Mouse (Mus musculus) intestine, embryonic 14.5 days (tissue): ENCODE data around the gene Tenm2. TPM values are rescaled to one million over a fixed set of nuclear protein-coding genes. Genes with fewer than 3 reads are reported as not detected.

Experiments used
- ATAC-seq: fragments of 200-750 bp; cut with Nextera tagmentation; replicated peaks from 2 replicates; pipeline ENCODE4 v1.8.0; 2017; ENCODE audit warnings: low read depth, moderate number of reproducible peaks, moderate TSS enrichment, moderate library complexity; ENCODE audit not compliant: low FRiP score, low TSS enrichment
- DNase-seq: peaks from one replicate; pipeline ENCODE4 v3.0.0-alpha.2; 2018; ENCODE audit warnings: low spot score
- H3K27ac ChIP-seq: fragments of 300-500 bp; sonication (generic); 2 replicates; pipeline ENCODE4 v1.5.1; 2014; ENCODE audit warnings: low read depth, mild to moderate bottlenecking, control low read depth
- H3K27me3 ChIP-seq: fragments of 300-500 bp; sonication (generic); replicated peaks from 2 replicates; pipeline ENCODE4 v1.6.1; 2014; ENCODE audit warnings: low read length, control low read depth; ENCODE audit not compliant: control insufficient read depth, insufficient read depth
- H3K36me3 ChIP-seq: fragments of 300-500 bp; sonication (generic); 2 replicates; pipeline ENCODE4 v1.6.1; 2014; ENCODE audit warnings: low read length, control low read depth; ENCODE audit not compliant: control insufficient read depth, insufficient read depth
- H3K4me1 ChIP-seq: fragments of 300-500 bp; sonication (generic); replicated peaks from 2 replicates; pipeline ENCODE4 v1.6.1; 2014; ENCODE audit warnings: low read length, control low read depth, mixed read lengths; ENCODE audit not compliant: control insufficient read depth, insufficient read depth
- H3K4me2 ChIP-seq: fragments of 300-500 bp; sonication (generic); 2 replicates; pipeline ENCODE4 v1.6.1; 2014; ENCODE audit warnings: low read length
- H3K4me3 ChIP-seq: fragments of 300-500 bp; sonication (generic); 2 replicates; pipeline ENCODE4 v1.5.1; 2014; ENCODE audit warnings: low read depth, low read length, control low read depth, mixed read lengths
- H3K9ac ChIP-seq: fragments of 300-500 bp; sonication (generic); 2 replicates; pipeline ENCODE4 v1.6.1; 2014; ENCODE audit warnings: mild to moderate bottlenecking, low read length
- H3K9me3 ChIP-seq: fragments of 300-500 bp; sonication (generic); 2 replicates; pipeline ENCODE4 v1.6.1; 2016; ENCODE audit warnings: low read length, control low read depth; ENCODE audit not compliant: control insufficient read depth
- WGBS: fragments of 180-500 bp; shearing (Covaris S2); extraction: QIAGEN DNeasy Blood & Tissue Kit; methylation state at CpG from one replicate; pipeline ENCODE4 v1.1.7; 2014; 5-methylcytosine and 5-hydroxymethylcytosine counted together
- polyA plus RNA-seq: library from polyadenylated mRNA; unstranded; fragments of >200 nt; fragmentation: Nextera tagmentation; extraction: Ambion mirVana; gene quantifications from 2 replicates; pipeline ENCODE4 v1.2.1, GENCODE M21; 2014

Tenm2 gene
- polyA plus RNA-seq, 1 experiment from 2014 or later = 2.8 TPM

GRCm38 (mm10) chr11:36176106-36176505, 1059.7 kb downstream of the Tenm2 start:
- Histone ChIP-seq H3K27ac (no peak overlapping the region), H3K36me3 (no peaks in the 10 kb centered on the region), H3K4me2 (no peak overlapping the region), H3K4me1 (0 out of 2 replicates have a peak, but pooled peaks cover 3% of the 10 kb centered on the region), H3K9ac (no peak overlapping the region), H3K27me3 (no peaks in the 10 kb centered on the region), H3K9me3 (no peaks in the 10 kb centered on the region), H3K4me3 (no peak overlapping the region)
- no peak for ATAC-seq
- 31% methylated on average over 7 of the region's 7 CpGs for WGBS
- DNase-seq = peak; percentile 52

GRCm38 (mm10) chr11:36173076-36173690, 1062.6 kb downstream of the Tenm2 start:
- ATAC-seq = no peak
- 0 out of 2 replicates have a peak, but pooled peaks cover 3% of the 10 kb centered on the region for H3K4me1 ChIP-seq
- no peak overlapping the region for H3K4me2 ChIP-seq
- no peaks in the 10 kb centered on the region for H3K36me3 ChIP-seq
- H3K9ac ChIP-seq = no peak overlapping the region
- 68% methylated on average over 11 of the region's 11 CpGs for WGBS
- no peak overlapping the region for H3K27ac ChIP-seq
- H3K4me3 ChIP-seq = no peak overlapping the region
- H3K27me3 ChIP-seq = no peaks in the 10 kb centered on the region
- H3K9me3 ChIP-seq = no peaks in the 10 kb centered on the region
- DNase-seq = no peak

DNA sequence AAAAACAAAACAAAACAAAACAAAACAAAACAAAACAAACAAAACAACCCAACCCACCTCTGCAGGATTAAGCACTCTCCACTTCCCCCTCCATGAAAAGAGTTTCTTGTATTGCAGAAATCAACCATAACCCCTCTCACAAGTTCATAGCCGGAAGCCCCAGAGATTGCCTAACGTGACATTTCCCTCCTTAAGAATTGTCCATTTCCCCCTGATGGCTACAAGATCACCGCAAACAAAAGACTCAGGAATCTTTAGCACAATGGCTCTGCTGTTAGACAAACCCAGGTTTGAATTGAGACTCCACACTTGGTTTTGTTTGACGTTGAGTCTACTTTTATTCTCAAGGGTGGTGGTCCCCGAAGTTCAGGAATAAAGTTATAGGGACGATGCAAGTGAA, 1063.2 kb downstream of the Tenm2 start:
- H3K4me1 ChIP-seq = 0 out of 2 replicates have a peak, but pooled peaks cover 3% of the 10 kb centered on the region

GRCm38 (mm10) chr11:36171991-36172390, 1063.8 kb downstream of the Tenm2 start:
- ATAC-seq = no peak
- Histone ChIP-seq H3K36me3 (no peaks in the 10 kb centered on the region), H3K27ac (no peak overlapping the region), H3K9ac (no peak overlapping the region), H3K4me1 (0 out of 2 replicates have a peak, but pooled peaks cover 3% of the 10 kb centered on the region), H3K9me3 (no peaks in the 10 kb centered on the region), H3K27me3 (no peaks in the 10 kb centered on the region), H3K4me2 (no peak overlapping the region), H3K4me3 (no peak overlapping the region)
- peak; percentile 42 for DNase-seq
- WGBS = 92% methylated on average over 7 of the region's 7 CpGs

More for the DNA sequence above, 1063.2 kb downstream of the Tenm2 start:
- H3K9ac ChIP-seq = no peak overlapping the region
- no peak overlapping the region for H3K27ac ChIP-seq
- no peak overlapping the region for H3K4me2 ChIP-seq
- ATAC-seq (no peak), DNase-seq (no peak)
- no peaks in the 10 kb centered on the region for H3K36me3 ChIP-seq
- WGBS = 88% methylated on average over 6 of the region's 6 CpGs
- no peaks in the 10 kb centered on the region for H3K9me3 ChIP-seq
- H3K4me3 ChIP-seq = no peak overlapping the region
- no peaks in the 10 kb centered on the region for H3K27me3 ChIP-seq

GRCm38 (mm10) chr11:36171221-36171620, 1064.5 kb downstream of the Tenm2 start:
- Histone ChIP-seq H3K4me1 (0 out of 2 replicates have a peak, but pooled peaks cover 3% of the 10 kb centered on the region), H3K27ac (no peak overlapping the region), H3K27me3 (no peaks in the 10 kb centered on the region), H3K9me3 (no peaks in the 10 kb centered on the region), H3K4me2 (no peak overlapping the region), H3K36me3 (no peaks in the 10 kb centered on the region), H3K4me3 (no peak overlapping the region), H3K9ac (no peak overlapping the region)
- WGBS = 94% methylated on average over 12 of the region's 12 CpGs
- DNase-seq (peak; percentile 9), ATAC-seq (no peak)

DNA sequence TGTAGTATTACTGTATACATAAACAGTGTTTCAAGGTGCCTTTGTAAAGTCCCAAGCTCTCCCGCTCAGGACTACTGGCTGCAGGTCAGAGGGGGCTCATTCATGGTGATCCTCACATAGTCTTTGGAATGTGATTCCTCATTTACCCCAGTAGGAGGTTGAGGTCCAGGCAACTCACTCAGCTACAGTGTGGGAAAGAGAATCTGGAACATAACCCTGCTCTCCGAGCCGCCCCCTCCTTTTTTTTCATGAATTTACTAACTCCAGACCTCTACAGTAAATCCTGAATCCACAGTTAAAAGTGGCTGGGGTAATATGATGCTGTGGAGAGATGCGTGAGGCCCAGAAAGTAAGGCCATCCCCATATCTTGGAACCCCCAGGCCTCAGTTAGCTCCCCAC, 1066.0 kb downstream of the Tenm2 start:
- H3K27ac ChIP-seq = no peak overlapping the region
- 74% methylated on average over 4 of the region's 4 CpGs for WGBS
- H3K4me3 ChIP-seq = no peak overlapping the region
- ATAC-seq (no peak), DNase-seq (no peak)
- no peak overlapping the region for H3K9ac ChIP-seq
- no peak overlapping the region for H3K4me2 ChIP-seq
- no peaks in the 10 kb centered on the region for H3K4me1 ChIP-seq
- H3K9me3 ChIP-seq = no peaks in the 10 kb centered on the region
- no peaks in the 10 kb centered on the region for H3K36me3 ChIP-seq
- H3K27me3 ChIP-seq = no peaks in the 10 kb centered on the region

- no peaks in the 10 kb centered on the region for H3K27me3 ChIP-seq
- no peaks in the 10 kb centered on the region for H3K4me1 ChIP-seq
- H3K4me2 ChIP-seq = no peak overlapping the region
- ATAC-seq (no peak), DNase-seq (no peak)
- H3K9me3 ChIP-seq = no peaks in the 10 kb centered on the region
- no peak overlapping the region for H3K27ac ChIP-seq
- 83% methylated on average over 6 of the region's 6 CpGs for WGBS
- H3K36me3 ChIP-seq = no peaks in the 10 kb centered on the region
- no peak overlapping the region for H3K4me3 ChIP-seq
- no peak overlapping the region for H3K9ac ChIP-seq
Measured at GRCm38 (mm10) chr11:36168921-36169537, 1066.7 kb downstream of the Tenm2 start.

GRCm38 (mm10) chr11:36167766-36168318, 1067.9 kb downstream of the Tenm2 start:
- no peaks in the 10 kb centered on the region for H3K27me3 ChIP-seq
- WGBS = 88% methylated on average over 10 of the region's 10 CpGs
- no peak overlapping the region for H3K9ac ChIP-seq
- H3K4me3 ChIP-seq = no peak overlapping the region
- DNase-seq = no peak
- H3K36me3 ChIP-seq = no peaks in the 10 kb centered on the region
- H3K9me3 ChIP-seq = no peaks in the 10 kb centered on the region
- no peak for ATAC-seq
- no peak overlapping the region for H3K27ac ChIP-seq
- no peaks in the 10 kb centered on the region for H3K4me1 ChIP-seq
- no peak overlapping the region for H3K4me2 ChIP-seq
